Mouse (Mus musculus) neural tube, embryonic 14.5 days (tissue): ENCODE results near the gene Arhgap30. TPM values are rescaled to one million over a fixed set of nuclear protein-coding genes. Genes with fewer than 3 reads are reported as not detected.

Experiments
- polyA plus RNA-seq: library from polyadenylated mRNA; unstranded; fragments of >200 nt; fragmentation: Nextera tagmentation; extraction: Ambion mirVana; gene quantifications from 2 replicates; pipeline ENCODE4 v1.2.1, GENCODE M21; 2014

Arhgap30 gene
- polyA plus RNA-seq, 1 experiment from 2014 or later: 0.25 TPM

Other genes with a start within 250 kb of the Arhgap30 start
- gene Sdhc, start 238.4 kb upstream of the Arhgap30 start, polyA plus RNA-seq: 297 and 334 TPM in 2 replicates
- gene Mpz, start 238.2 kb upstream of the Arhgap30 start, polyA plus RNA-seq: 11.8 TPM in 1 of 2 replicates, not detected in the other
- gene Pcp4l1, start 192.7 kb upstream of the Arhgap30 start, polyA plus RNA-seq: 31.8 and 41.6 TPM in 2 replicates
- gene Nr1i3, start 175.0 kb upstream of the Arhgap30 start, polyA plus RNA-seq: 0.20 and 0.32 TPM in 2 replicates
- gene Tomm40l, start 166.4 kb upstream of the Arhgap30 start, polyA plus RNA-seq: 41.5 and 45.5 TPM in 2 replicates
- gene Apoa2, start 163.9 kb upstream of the Arhgap30 start, polyA plus RNA-seq: 7.9 and 8.2 TPM in 2 replicates
- gene Fcer1g, start 154.6 kb upstream of the Arhgap30 start, polyA plus RNA-seq: 10.2 and 33.2 TPM in 2 replicates
- gene Adamts4, start 138.5 kb upstream of the Arhgap30 start, polyA plus RNA-seq: 1.3 and 2.6 TPM in 2 replicates
- 234 and 253 TPM in 2 replicates for gene Ndufs2, start 137.6 kb upstream of the Arhgap30 start, polyA plus RNA-seq
- gene B4galt3, start 118.6 kb upstream of the Arhgap30 start, polyA plus RNA-seq: 96.5 and 98.1 TPM in 2 replicates
- 49.2 and 51.2 TPM in 2 replicates for gene Ppox, start 107.8 kb upstream of the Arhgap30 start, polyA plus RNA-seq
- 76.8 and 87.9 TPM in 2 replicates for gene Usp21, start 101.0 kb upstream of the Arhgap30 start, polyA plus RNA-seq
- 116 and 124 TPM in 2 replicates for gene Ufc1, start 93.9 kb upstream of the Arhgap30 start, polyA plus RNA-seq
- gene Dedd, start 59.8 kb upstream of the Arhgap30 start, polyA plus RNA-seq: 48.0 and 49.7 TPM in 2 replicates
- 40.2 and 43.5 TPM in 2 replicates for gene Nit1, start 43.3 kb upstream of the Arhgap30 start, polyA plus RNA-seq
- gene Pfdn2, start 43.3 kb upstream of the Arhgap30 start, polyA plus RNA-seq: 58.1 and 67.6 TPM in 2 replicates
- 3.2 and 5.3 TPM in 2 replicates for gene Klhdc9, start 28.2 kb upstream of the Arhgap30 start, polyA plus RNA-seq
- gene Nectin4, start 18.9 kb upstream of the Arhgap30 start, polyA plus RNA-seq: 2.2 and 2.8 TPM in 2 replicates
- 164 and 191 TPM in 2 replicates for gene Usf1, start 22.4 kb downstream of the Arhgap30 start, polyA plus RNA-seq
- 2.9 and 3.8 TPM in 2 replicates for gene Tstd1, start 29.9 kb downstream of the Arhgap30 start, polyA plus RNA-seq
- 8.0 and 13.5 TPM in 2 replicates for gene F11r, start 48.6 kb downstream of the Arhgap30 start, polyA plus RNA-seq
- gene Alyref2, start 114.5 kb downstream of the Arhgap30 start, polyA plus RNA-seq: 30.1 and 32.7 TPM in 2 replicates
- gene Itln1, start 146.3 kb downstream of the Arhgap30 start, polyA plus RNA-seq: not detected in 2 replicates
- not detected in 2 replicates for gene Cd244a, start 170.2 kb downstream of the Arhgap30 start, polyA plus RNA-seq
- not detected in 2 replicates for gene Ly9, start 218.5 kb downstream of the Arhgap30 start, polyA plus RNA-seq